Mouse (Mus musculus) liver (tissue): ENCODE measurements around the gene Ttyh3.

Experiments
- DNase-seq: peaks from one replicate; pipeline ENCODE4 v3.0.0-alpha.2; 2020; ENCODE audit warnings: mixed read lengths

Ttyh3 gene

GRCm38 (mm10) chr5:140627580-140627979, 21.3 kb downstream of the Ttyh3 start:
- no peak for DNase-seq

- no peak for DNase-seq
Measured at GRCm38 (mm10) chr5:140624961-140625360, 23.9 kb downstream of the Ttyh3 start.

GRCm38 (mm10) chr5:140624238-140624637, 24.6 kb downstream of the Ttyh3 start:
- DNase-seq, result no peak

GRCm38 (mm10) chr5:140623791-140624190, 25.0 kb downstream of the Ttyh3 start:
- no peak for DNase-seq

GRCm38 (mm10) chr5:140622978-140623670, 25.7 kb downstream of the Ttyh3 start:
- no peak for DNase-seq

- no peak for DNase-seq
Measured at GRCm38 (mm10) chr5:140621517-140621916, 27.3 kb downstream of the Ttyh3 start.

GRCm38 (mm10) chr5:140621092-140621491, 27.7 kb downstream of the Ttyh3 start:
- DNase-seq, result no peak

GRCm38 (mm10) chr5:140619895-140620736, 28.7 kb downstream of the Ttyh3 start:
- no peak for DNase-seq

GRCm38 (mm10) chr5:140619151-140619771, 29.6 kb downstream of the Ttyh3 start:
- peak; percentile 86 for DNase-seq

- peak; percentile 54 for DNase-seq
Measured at GRCm38 (mm10) chr5:140617714-140618113, 31.1 kb downstream of the Ttyh3 start.

GRCm38 (mm10) chr5:140616691-140617090, 32.1 kb downstream of the Ttyh3 start:
- no peak for DNase-seq

GRCm38 (mm10) chr5:140616110-140616503, 32.7 kb downstream of the Ttyh3 start:
- no peak for DNase-seq

- DNase-seq, result no peak
Measured at GRCm38 (mm10) chr5:140615321-140616109, 33.3 kb downstream of the Ttyh3 start.

- DNase-seq, result peak; percentile 79
Measured at GRCm38 (mm10) chr5:140614837-140615236, 34.0 kb downstream of the Ttyh3 start.

GRCm38 (mm10) chr5:140614141-140614540, 34.7 kb downstream of the Ttyh3 start:
- DNase-seq, result no peak

- no peak for DNase-seq
Measured at GRCm38 (mm10) chr5:140612191-140612590, 36.6 kb downstream of the Ttyh3 start.

- no peak for DNase-seq
Measured at GRCm38 (mm10) chr5:140611611-140612185, 37.1 kb downstream of the Ttyh3 start.

GRCm38 (mm10) chr5:140611021-140611583, 37.7 kb downstream of the Ttyh3 start:
- peak; percentile 48 for DNase-seq

GRCm38 (mm10) chr5:140610273-140611011, 38.4 kb downstream of the Ttyh3 start:
- DNase-seq, result peak; percentile 59

GRCm38 (mm10) chr5:140609511-140610272, 39.1 kb downstream of the Ttyh3 start:
- peak; percentile 46 for DNase-seq

GRCm38 (mm10) chr5:140608634-140609015, 40.2 kb downstream of the Ttyh3 start:
- DNase-seq, result no peak
